Mouse (Mus musculus) kidney, postnatal 14 days (tissue): ENCODE data around the gene Dlec1.

ENCODE experiments used
- DNase-seq: peaks from one replicate; pipeline ENCODE4 v3.0.0; 2022; ENCODE audit warnings: mixed read lengths

Dlec1 gene

GRCm38 (mm10) chr9:119101992-119102782 lies at the start of gene Dlec1:
Dlec1 (plus strand) TSS chr9:119102478.
- peak; percentile 91 for DNase-seq

DNA sequence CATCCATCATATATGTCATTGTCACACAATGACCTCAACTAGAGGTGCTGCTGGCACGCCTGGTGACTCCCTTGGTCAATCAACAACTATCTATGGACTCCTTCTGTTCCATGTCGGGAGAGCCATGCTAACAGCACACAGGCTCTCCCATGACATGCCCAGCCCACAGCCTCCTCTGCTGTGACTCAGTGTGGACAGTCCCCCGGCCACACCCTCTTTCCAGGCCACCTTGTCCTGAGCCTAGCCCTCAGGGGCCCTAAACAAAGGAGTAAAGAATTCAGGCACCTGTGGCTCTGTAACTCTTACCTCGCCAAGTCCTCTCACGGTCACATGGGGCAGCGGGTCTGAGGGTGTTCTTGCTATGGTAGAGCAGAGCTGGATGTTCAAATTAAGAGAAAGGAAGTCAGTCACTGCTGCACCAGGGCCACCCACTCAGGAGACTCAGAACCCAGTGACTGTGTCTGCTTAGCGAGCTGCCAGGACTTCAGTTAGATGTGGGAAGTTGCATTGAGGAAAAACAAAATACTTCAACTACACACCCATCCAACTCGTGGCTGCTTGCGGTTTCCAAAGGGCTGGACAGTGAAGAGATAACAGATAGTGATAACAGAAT lies 48.2 kb upstream of the Dlec1 start:
- DNase-seq: no peak

GRCm38 (mm10) chr9:119055336-119055735 lies 46.9 kb upstream of the Dlec1 start:
- no peak for DNase-seq

DNA sequence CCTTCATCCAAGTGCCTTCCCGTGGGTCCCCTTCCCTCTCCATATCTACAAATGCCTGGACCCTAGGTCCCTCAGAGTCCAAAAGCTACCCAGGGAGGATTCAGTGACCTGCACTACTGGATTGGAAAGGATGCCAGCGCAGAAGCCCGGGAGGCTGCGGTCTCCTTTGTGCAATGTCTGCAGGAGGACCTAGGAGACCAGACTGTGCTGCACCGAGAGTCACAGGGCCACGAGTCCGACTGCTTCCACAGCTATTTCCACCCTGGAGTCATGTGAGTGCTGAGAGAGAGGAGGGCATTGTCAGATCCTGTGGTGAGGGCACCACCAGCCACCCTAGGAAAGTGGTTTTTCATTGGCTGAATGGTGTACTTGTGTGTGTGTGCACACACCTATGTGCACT lies 44.0 kb upstream of the Dlec1 start:
- no peak for DNase-seq

DNA sequence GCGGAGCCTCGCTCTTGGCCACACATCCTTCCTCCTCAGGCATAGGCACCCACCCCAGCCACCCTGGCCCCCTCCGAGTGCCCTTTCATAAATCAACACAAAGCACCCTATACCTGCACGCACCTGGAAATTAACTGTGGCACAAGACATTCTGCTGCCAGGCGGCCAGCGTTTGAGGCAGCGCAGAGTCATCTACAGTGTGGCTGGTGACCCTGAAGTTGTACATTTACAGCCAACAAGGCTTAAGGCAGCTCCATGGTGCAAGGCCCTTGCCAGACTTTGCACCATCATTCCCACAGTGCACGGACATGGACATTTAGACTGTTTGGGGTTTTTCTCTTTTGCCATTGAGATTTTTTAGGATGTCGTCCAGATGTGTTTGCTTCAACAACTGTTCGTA lies 41.6 kb upstream of the Dlec1 start:
- peak; percentile 39 for DNase-seq

- DNase-seq: peak; percentile 85
Measured at GRCm38 (mm10) chr9:119063036-119063644, 39.1 kb upstream of the Dlec1 start.

DNA sequence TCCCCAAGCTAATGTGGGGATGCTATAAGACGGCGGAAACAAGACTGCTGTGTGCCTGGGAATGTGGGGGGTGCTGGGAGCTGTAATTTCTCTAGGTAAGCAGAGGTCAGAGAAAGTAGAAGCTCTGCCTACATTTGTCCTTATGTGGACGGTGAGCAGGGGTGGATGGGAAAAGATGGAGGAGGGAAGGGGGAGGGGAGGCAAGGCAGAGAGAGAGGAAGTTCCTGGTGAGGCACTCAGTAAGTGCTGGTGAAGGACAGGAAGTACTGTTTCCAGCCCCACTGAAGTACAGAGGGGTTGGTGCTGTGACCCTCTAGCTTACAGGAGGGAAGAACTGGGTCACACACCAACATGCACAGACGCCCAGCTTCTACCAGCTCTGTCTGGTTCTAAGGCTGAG lies 38.0 kb upstream of the Dlec1 start:
- DNase-seq: no peak

DNA sequence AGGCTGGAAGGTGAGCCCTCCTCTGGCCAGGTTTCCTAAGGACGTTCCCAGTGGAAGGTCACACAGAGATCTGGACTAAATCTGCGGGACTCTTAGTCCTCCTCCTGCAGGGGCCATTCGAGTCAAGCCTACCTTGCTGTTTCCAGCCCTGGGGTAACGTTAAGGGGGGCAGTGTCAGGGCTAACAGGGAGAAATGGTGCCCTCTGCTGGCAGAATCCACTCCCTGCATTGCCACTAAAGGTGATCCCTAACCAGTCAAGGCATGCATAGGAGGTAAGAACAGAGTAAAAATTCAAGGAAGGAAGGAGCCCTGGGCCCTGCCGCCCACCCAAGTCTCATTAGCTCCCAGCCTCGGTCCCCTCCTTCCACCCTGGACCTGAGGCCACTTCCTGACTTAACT lies 34.7 kb upstream of the Dlec1 start:
- peak; percentile 88 for DNase-seq

- no peak for DNase-seq
Measured at GRCm38 (mm10) chr9:119068266-119068665, 34.0 kb upstream of the Dlec1 start.

- no peak for DNase-seq
Measured at GRCm38 (mm10) chr9:119070173-119070825, 32.0 kb upstream of the Dlec1 start.

- DNase-seq: no peak
Measured at GRCm38 (mm10) chr9:119071786-119072185, 30.5 kb upstream of the Dlec1 start.

- DNase-seq: peak; percentile 68
Measured at GRCm38 (mm10) chr9:119073184-119073895, 28.9 kb upstream of the Dlec1 start.

DNA sequence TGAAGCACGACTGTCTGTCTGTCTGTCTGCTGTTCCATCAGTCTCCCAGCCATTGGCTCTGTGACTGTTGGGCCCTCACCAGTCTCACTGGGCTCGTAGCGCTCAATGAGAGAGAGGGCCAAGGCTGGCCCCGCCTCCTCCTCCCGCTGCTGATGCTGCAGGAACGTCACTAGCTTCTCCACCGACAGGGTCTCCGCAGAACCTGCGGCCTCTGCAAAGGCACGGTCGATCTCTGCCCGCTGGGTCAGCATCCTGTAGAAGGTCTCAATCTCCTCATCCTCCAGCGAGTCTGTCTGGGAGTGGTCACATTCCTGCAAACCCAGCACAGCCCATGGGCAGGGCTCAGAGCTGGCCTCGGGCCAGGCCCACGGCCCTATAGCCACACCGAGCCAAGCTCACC lies 26.6 kb upstream of the Dlec1 start:
- DNase-seq: no peak

- no peak for DNase-seq
Measured at GRCm38 (mm10) chr9:119080040-119080675, 22.1 kb upstream of the Dlec1 start.

DNA sequence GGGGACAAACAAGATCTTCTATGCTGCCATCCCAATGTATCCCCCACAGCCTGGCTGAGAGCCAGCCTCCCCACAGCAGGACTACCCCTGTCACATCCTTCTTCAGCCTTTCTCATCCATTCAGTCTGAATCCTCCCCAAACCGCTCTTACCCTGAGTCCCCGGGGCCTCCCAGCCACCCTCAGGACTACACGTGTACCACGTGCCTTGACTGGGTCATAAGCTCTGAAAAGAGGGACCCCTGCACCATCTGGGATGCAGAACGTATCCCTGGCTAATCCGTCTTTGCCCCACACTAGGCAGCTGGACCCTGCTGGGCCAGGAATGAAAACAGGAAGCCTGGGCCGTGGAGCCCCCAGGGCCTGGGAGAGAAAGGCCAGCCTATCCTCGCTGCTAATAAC lies 20.2 kb upstream of the Dlec1 start:
- DNase-seq: no peak

DNA sequence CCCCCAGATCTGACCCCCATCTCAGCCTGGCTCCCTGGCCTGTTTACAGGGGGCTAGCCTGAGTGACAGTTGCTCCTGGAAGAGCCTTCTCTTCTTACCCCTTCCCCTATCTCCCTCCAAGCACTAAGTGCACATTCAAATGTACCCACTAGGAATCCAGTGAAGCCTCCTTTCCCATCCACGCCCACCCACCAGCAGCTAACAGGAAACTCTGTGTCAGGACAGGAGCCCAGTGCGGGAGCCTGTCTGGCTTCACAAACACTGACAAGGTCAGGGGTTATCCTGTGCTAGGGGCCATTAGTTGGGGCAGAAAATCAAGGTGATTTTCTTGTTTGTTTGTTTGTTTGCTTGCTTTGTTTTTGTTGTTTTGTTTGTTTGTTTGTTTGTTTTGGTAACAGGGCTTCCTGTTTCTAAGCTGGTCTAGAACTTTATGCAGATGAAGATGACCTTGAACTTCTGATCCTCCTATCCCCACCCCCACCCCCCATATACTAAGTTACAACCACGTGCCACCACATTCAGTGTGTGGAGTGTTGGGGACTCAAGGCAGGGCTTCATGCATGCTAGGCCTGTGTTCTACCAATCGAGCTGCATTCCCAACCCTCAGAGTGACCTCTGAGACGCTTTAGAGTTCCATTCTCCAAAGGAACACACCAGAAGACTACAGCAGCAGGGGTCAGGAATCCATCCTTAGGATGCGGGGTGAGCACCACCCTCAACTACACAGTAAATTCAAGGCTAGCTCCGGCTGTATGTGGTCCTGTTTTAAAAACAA lies 19.4 kb upstream of the Dlec1 start:
- DNase-seq: no peak

DNA sequence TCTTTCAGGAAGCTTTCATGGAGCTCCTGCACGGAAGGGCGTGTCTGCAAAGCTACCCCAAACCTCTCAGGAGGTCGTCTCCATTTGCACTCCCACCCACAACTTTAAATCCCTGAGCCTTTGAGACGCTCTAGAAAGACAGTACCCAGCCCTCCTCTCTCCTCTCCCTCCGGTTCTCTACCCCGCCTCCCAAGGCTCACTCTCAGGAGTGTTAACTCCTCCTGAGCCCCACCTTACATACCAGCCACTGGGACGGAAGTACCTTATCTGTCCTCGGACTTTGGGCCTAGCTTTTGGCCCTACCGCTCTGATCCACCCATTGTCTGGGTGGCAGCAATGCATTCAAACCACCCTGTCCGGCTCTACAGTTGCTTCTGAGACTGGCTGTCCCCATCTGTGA lies 18.3 kb upstream of the Dlec1 start:
- no peak for DNase-seq

- DNase-seq: no peak
Measured at GRCm38 (mm10) chr9:119086451-119086850, 15.8 kb upstream of the Dlec1 start.

GRCm38 (mm10) chr9:119087309-119087708 lies 15.0 kb upstream of the Dlec1 start:
- no peak for DNase-seq

DNA sequence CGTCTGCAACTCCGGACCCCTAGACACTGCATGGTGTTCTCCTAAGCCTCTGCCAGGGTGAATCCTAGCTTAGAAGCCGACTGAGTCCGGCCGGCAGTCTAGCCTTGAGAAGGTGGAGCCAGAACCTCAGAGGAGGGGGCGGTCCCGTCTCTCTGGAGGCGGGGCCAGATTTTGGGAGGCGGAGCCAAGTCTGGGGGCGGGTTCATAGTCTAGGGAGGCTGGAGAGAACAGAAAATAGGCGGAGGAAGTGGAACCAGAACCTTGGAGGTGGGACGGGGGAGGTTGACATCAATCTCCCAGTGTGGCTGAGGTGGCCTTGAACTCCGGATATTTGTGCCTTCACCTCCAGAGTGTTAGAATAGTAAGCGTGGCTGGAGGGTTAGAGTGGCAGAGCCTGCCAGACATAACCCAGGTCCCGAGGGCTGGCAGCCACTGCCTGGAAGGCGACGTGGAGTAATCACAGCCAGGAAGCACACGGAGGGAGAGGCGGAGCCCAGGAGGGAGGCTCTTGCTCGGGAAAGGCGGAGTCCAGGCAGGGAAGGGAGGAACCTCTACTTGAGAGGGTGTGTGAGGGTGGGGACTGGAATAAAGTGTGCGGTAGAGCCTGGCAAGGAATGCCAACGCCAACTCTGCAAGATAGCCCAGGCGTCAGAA lies 14.0 kb upstream of the Dlec1 start:
- peak; percentile 96 for DNase-seq

- DNase-seq: no peak
Measured at GRCm38 (mm10) chr9:119089437-119089836, 12.8 kb upstream of the Dlec1 start.
